Mouse (Mus musculus) forebrain, postnatal 0 days (tissue): ENCODE measurements around the gene Pdcd5. TPM values are rescaled to one million over a fixed set of nuclear protein-coding genes. Genes with fewer than 3 reads are reported as not detected.

Experiments
- ATAC-seq: fragments of 200-750 bp; cut with Nextera tagmentation; 2 replicates; pipeline ENCODE4 v1.8.0; 2017; ENCODE audit warnings: mild to moderate bottlenecking, moderate library complexity
- DNase-seq: peaks from one replicate; pipeline ENCODE4 v3.0.0-alpha.2; 2015
- H3K27ac ChIP-seq: fragments of 300-500 bp; sonication (generic); 2 replicates; pipeline ENCODE4 v1.5.1; 2014; ENCODE audit warnings: low read depth, mild to moderate bottlenecking, antibody characterized with exemption, low read length, moderate library complexity, mixed read lengths
- H3K27me3 ChIP-seq: fragments of 300-500 bp; sonication (generic); 2 replicates; pipeline ENCODE4 v1.6.1; 2014; ENCODE audit warnings: mild to moderate bottlenecking, low read length, mixed read lengths; ENCODE audit not compliant: insufficient read depth
- H3K36me3 ChIP-seq: fragments of 300-500 bp; sonication (generic); 2 replicates; pipeline ENCODE4 v1.6.1; 2014; ENCODE audit warnings: mild to moderate bottlenecking, moderate library complexity; ENCODE audit not compliant: insufficient read depth
- H3K4me1 ChIP-seq: fragments of 300-500 bp; sonication (generic); 2 replicates; pipeline ENCODE4 v1.6.1; 2014; ENCODE audit warnings: antibody characterized with exemption; ENCODE audit not compliant: insufficient read depth
- H3K4me2 ChIP-seq: fragments of 300-500 bp; sonication (generic); 2 replicates; pipeline ENCODE4 v1.6.1; 2014; ENCODE audit warnings: low read depth, mild to moderate bottlenecking, moderate library complexity
- H3K4me3 ChIP-seq: fragments of 300-500 bp; sonication (generic); 2 replicates; pipeline ENCODE4 v1.5.1; 2014; ENCODE audit warnings: low read depth, low read length, mixed read lengths
- H3K9ac ChIP-seq: fragments of 300-500 bp; sonication (generic); 2 replicates; pipeline ENCODE4 v1.6.1; 2014; ENCODE audit warnings: mild to moderate bottlenecking
- H3K9me3 ChIP-seq: fragments of 300-500 bp; sonication (generic); 2 replicates; pipeline ENCODE4 v1.6.1; 2016; ENCODE audit warnings: low read length
- CTCF ChIP-seq: sonication (generic); IDR thresholded peaks from 2 replicates; pipeline ENCODE4 v1.5.1; 2016; ENCODE audit warnings: antibody characterized with exemption, control low read depth, low read depth
- WGBS: fragments of 180-500 bp; shearing (Covaris S2); extraction: QIAGEN DNeasy Blood & Tissue Kit; methylation state at CpG from one replicate; pipeline ENCODE4 v1.1.7; 2014; 5-methylcytosine and 5-hydroxymethylcytosine counted together
- polyA plus RNA-seq: library from polyadenylated mRNA; unstranded; fragments of >200 nt; fragmentation: Nextera tagmentation; extraction: Ambion mirVana; gene quantifications from 2 replicates; pipeline ENCODE4 v1.2.1, GENCODE M21; 2015
- total RNA-seq: library from RNA; depleted of rRNA; stranded (reverse); fragments of >200 nt; gene quantifications from 2 replicates; pipeline ENCODE4 v1.2.3, GENCODE M21; 2014

Gene Pdcd5
- total and polyA plus RNA-seq, 2 experiments from 2014 or later: 91.6 to 228 TPM

- Histone ChIP-seq H3K4me1 (no peaks in the 10 kb centered on the region), H3K27ac (no peak overlapping the region), H3K9ac (no peak overlapping the region), H3K27me3 (no peaks in the 10 kb centered on the region), H3K9me3 (no peaks in the 10 kb centered on the region), H3K36me3 (no peaks in the 10 kb centered on the region), H3K4me3 (no peak overlapping the region), H3K4me2 (no peak overlapping the region)
- peak; percentile 69 for TF ChIP-seq CTCF
- DNase-seq (no peak), ATAC-seq (no peak)
- WGBS: 66% methylated on average over 3 of the region's 3 CpGs
Observed at GRCm38 (mm10) chr7:35659173-35659572, 11.9 kb upstream of the Pdcd5 start.

- ATAC-seq (no peak), DNase-seq (no peak)
- Histone ChIP-seq H3K4me3 (no peak overlapping the region), H3K27ac (no peak overlapping the region), H3K36me3 (no peaks in the 10 kb centered on the region), H3K4me1 (no peaks in the 10 kb centered on the region), H3K9ac (no peak overlapping the region), H3K4me2 (no peak overlapping the region), H3K27me3 (no peaks in the 10 kb centered on the region), H3K9me3 (no peaks in the 10 kb centered on the region)
- WGBS: 41% methylated on average over 6 of the region's 6 CpGs
- TF ChIP-seq CTCF: no peak
Observed at GRCm38 (mm10) chr7:35657829-35658228, 10.5 kb upstream of the Pdcd5 start.

- WGBS: 83% methylated on average over 10 of the region's 10 CpGs
- H3K9me3 ChIP-seq: no peaks in the 10 kb centered on the region
- TF ChIP-seq CTCF: peak; percentile 40; the same call in 1 of the 2 replicates
- no peak overlapping the region for H3K27ac ChIP-seq
- ATAC-seq: no peak
- H3K4me1 ChIP-seq: no peaks in the 10 kb centered on the region
- no peak overlapping the region for H3K4me3 ChIP-seq
- no peak for DNase-seq
- no peak overlapping the region for H3K4me2 ChIP-seq
- no peaks in the 10 kb centered on the region for H3K27me3 ChIP-seq
- no peaks in the 10 kb centered on the region for H3K36me3 ChIP-seq
- no peak overlapping the region for H3K9ac ChIP-seq
Observed at GRCm38 (mm10) chr7:35651583-35652270, 4.4 kb upstream of the Pdcd5 start.

- no peaks in the 10 kb centered on the region for H3K27me3 ChIP-seq
- H3K9ac ChIP-seq: no peak overlapping the region
- WGBS: 53% methylated on average over 11 of the region's 11 CpGs
- H3K9me3 ChIP-seq: no peaks in the 10 kb centered on the region
- ATAC-seq (peak; percentile 23; the same call in 1 of the 2 replicates), DNase-seq (peak; percentile 77)
- H3K36me3 ChIP-seq: no peaks in the 10 kb centered on the region
- TF ChIP-seq CTCF: peak; percentile 82
- no peak overlapping the region for H3K4me2 ChIP-seq
- H3K4me1 ChIP-seq: no peaks in the 10 kb centered on the region
- no peak overlapping the region for H3K27ac ChIP-seq
- H3K4me3 ChIP-seq: no peak overlapping the region
Observed at GRCm38 (mm10) chr7:35650716-35651410, 3.5 kb upstream of the Pdcd5 start.

- Histone ChIP-seq H3K4me1 (no peaks in the 10 kb centered on the region), H3K9me3 (no peaks in the 10 kb centered on the region), H3K27me3 (no peaks in the 10 kb centered on the region), H3K4me2 (no peak overlapping the region), H3K27ac (no peak overlapping the region), H3K36me3 (peaks cover 8% of the 10 kb centered on the region), H3K4me3 (no peak overlapping the region), H3K9ac (no peak overlapping the region)
- DNase-seq (no peak), ATAC-seq (no peak)
- WGBS: 46% methylated on average over 3 of the region's 3 CpGs
- no peak for TF ChIP-seq CTCF
Observed at GRCm38 (mm10) chr7:35649071-35649470, 1.8 kb upstream of the Pdcd5 start.

GRCm38 (mm10) chr7:35648239-35649069 is 1.1 kb upstream of the Pdcd5 start:
- Histone ChIP-seq H3K27ac (no peak overlapping the region), H3K9ac (no peak overlapping the region), H3K4me3 (no peak overlapping the region), H3K27me3 (no peaks in the 10 kb centered on the region), H3K9me3 (no peaks in the 10 kb centered on the region), H3K4me1 (no peaks in the 10 kb centered on the region), H3K36me3 (peaks cover 14% of the 10 kb centered on the region), H3K4me2 (no peak overlapping the region)
- no peak for DNase-seq
- ATAC-seq: no peak
- 78% methylated on average over 9 of the region's 9 CpGs for WGBS
- no peak for TF ChIP-seq CTCF
